Mouse (Mus musculus) left cerebral cortex, adult 8-10 months (tissue): ENCODE measurements at regions not wholly inside any gene's neighbourhood (a gene's known extent, or its start where the extent isn't known, plus 50 kb on each side); places are given as distances from the start of the nearest gene placed in this dataset.

ENCODE experiments used
- DNase-seq, 2 experiments: peaks; one replicate each; pipeline ENCODE4 v3.0.0; 2022; ENCODE audit warnings: low spot score in 2 of 2

DNA sequence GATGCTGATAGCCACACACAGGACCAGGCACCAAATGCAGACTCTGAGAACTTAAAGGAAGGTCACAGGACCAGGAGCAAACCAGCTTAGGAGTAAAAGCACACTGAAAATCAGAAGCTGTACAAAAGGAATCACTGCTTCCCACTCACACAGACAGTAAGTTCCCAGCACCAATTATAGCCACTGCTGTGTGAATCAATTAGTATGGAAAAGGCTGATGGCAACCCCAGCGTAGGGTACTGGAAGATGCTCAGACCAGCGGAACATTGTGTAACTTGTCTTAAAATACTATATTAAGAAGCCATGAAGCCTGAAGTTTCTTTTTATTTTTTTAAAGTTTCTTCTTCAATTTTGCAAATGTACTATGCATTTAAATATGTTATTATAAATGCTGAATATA is 115.8 kb downstream of the Lnpk start:
- no peak for DNase-seq

DNA sequence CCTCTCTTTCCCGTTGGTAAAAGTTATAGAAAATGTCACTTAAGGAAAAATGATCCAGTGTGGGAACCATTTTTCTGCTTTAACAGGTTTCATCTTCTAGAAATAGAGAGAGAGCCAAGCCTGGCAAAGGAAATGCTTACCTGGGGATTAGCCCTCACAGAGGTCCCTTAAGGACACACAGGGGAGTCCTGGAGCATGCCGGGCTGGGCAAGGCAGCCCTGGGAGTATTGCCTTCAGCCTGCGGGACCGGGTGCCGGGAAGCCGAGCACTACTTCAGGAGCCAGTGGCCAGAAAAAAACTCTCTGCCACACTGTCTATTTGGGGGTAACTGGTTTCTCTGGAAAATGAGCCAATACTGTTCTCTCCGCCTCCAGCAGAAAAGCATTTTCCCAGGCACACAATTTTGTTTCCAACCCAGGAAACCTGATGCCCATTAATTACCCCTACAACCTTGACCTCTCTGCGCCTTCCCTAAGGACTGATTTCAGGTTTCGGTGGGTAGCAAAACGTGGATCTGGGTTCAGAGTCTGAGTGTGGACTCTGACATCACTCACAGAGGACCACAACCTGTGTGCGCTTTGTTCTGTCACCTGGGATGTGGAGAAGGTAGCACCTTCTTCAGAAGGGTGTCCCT is 117.9 kb downstream of the Lnpk start:
- DNase-seq: no peak

DNA sequence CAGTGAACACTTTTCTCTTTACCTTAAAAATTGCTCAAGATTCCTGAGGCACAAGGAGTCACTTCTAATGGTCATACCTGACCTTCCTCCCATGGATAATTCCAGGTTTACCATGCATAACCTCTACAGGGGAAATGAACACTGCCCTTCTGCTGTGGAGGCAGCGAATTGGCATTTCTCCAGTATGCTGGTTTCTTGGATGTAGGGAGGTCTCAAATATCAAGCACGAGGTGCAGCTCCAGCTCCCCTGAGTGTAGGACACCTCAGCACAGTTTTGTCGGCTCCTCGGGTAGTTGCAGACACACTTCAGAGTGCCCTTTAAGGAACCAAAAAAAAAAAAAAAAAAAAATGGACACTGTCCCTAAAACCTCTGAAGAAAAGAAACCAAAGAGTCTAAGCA is 124.8 kb downstream of the Lnpk start:
- DNase-seq: no peak

DNA sequence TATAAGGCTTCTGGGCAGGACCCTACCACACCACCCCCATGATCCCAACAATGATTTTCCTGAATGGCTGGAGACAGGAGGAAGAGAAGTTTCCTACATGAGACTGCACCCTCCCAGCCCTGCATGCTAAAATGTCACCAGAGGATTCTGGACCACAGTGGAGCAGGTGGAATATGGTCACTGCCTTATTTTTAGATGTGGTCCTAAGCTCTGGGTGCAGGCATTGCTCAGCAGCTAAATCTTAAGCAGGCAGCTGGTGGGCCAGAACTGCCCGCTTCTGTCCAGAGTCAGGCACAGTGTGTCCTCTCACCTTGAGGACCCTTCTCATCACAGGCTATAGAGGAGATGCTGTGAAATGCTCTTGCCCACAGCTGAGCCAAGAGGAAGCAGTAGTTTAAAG is 126.6 kb downstream of the Lnpk start:
- DNase-seq: no peak

DNA sequence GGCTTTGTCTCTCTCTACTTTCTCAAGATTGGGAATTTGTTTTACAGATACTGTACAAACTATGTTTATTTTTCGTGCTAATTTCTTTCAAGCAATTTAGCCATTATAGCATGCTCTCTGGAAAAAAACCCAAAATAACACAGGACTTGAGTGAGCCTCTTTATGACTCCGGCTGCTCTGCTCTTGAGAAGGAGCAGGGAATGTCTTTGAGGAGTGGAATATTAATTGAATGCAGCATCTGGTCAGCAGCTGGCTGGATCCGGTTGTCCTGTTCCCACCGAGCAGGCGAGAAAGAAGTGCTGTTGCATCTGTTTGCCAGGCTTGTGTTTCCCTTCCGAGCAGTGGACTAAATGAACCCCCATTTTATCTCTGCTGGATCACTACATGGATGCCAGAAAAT is 127.7 kb downstream of the Lnpk start:
- no peak for DNase-seq

DNA sequence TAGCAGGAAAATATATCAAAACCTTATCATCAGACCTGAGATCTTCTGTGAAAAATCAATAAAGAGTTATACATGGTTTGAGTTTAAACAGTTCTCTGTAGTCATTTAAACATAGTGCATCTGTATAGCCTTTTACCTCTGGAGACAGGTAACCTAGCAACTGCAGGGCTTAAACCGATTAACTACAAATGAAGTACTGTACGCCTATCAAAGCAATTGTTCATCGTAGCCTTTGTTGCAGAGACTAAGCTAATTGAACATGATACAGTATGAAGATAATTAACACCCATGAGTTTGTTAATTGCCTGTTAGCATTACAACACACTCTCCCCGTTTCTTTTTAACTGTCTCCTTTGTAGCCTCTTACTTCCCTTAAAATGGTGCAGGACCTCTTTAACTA is 128.2 kb downstream of the Lnpk start:
- no peak for DNase-seq

DNA sequence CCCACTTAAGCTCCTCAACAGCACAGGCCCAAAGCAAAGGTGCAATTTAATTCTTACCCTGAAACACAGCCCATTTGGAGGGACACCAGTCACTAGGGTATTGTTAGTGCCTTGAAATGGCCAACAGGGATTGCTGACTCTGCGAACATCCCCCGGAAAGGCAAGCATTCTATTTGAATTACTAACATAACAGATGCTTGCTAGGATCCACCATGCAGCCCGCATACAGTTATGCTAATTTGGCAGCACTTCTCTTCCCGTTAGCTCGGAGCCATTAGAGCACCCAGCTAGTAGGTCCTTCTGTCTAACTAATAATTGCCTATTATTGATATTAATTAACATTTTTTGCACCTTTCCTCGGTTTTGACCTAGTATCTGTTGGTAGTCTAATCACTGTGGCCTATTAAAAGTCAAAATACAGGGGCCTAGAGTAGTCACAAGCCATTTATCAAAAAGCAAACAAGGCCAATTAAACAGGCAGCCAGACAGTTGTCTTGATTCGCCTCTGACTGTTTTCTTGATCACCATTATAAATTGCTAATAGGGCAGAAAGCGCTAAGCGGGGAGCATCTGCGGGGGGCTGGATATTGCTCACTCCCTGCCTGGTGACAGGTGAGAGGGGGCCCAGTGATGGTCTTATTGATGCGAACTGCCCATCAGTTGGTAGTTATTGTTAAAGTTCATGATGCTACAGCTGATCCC is 129.0 kb downstream of the Lnpk start:
- no peak for DNase-seq

DNA sequence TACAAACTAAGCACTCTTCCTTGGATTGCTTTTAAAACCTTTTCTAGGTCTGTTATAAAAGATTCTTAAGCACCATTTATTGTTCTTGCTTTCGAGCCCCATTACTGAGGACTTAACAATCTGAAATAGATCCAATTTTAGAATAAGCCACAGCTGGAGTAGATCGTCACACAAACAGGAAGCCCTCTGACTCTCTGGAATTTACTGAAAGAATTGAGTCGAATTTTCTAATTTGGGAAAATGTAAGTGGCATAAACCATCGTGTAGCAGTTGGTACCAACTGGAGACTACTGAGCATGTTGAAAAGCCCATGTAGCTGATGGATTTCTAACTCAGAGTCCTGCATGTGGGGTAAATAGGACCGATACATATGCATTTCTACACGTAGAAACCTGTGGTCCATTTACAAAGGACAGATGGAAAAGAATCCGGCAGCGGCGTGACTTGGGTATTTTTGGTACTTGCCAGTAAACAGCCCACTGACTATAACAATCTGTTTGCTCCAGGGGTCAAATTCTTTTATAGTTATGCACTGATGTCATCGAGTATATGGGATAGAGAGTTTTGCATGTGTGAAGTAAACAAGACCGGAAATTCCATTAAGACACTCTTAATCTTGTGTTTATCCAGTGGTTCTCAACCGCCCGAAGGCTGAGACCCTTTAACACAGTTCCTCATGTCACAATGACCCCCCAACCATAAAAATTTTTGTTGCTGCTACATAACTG is 143.9 kb downstream of the Lnpk start:
- no peak for DNase-seq

DNA sequence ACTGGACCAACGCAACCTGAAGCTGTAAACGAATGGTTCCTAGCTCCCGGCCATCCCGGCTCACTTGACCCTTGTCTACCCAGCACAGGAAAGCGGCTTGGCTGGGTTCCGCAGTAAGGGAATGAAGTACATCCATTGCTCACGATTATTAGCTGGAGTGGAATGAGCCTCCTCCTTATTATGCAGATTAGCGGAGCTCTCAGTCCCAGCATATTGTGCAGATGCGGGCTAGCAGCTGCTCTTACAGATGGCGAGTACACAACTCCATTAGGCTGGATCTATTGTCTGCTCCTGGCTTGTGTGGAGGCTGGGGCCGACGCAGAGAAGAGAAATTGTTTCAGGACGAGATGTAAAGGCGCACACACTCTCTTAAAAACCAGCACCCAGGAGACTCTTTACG is 152.5 kb downstream of the Lnpk start:
- DNase-seq: peak in 1 of 2 experiments; percentile 20

DNA sequence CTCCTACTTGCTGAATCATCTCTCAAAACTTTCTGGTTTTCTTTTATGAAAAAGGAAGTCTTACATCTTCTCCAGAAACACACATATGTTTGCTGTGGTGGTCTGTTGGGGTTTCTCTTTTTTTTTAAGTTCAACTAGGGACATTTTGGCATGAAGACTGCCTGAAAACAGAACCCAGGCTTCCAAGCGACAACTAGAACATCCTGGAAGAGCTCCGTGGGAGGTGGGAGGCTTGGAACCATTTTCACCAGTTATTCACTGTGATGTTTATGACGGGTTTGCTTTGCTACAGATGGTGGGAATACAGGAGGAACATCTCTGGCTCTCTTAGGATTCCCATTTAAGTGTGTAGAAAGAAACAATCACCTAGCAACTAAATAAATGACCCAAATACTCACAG is 154.5 kb downstream of the Lnpk start:
- peak in 1 of 2 experiments; percentile 75 for DNase-seq

DNA sequence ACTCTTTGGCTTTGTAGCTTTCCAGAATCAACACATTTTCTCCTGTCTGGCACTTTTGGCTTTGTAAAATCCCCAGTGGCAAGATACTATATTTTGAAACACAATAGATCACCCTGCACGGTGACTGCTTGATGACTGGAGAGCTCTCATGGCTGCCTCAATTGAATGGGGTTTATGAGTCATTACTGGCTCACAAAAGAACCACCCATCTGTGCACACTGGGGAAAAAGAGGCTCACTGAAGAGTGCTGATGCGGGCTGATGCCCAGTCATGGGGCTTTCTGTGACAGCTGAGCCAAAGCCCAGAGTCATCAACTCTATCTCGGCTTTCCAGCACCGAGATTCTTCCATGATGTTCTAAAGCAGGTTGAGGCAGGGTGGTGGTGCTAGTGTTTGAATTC is 163.1 kb downstream of the Lnpk start:
- DNase-seq: no peak

DNA sequence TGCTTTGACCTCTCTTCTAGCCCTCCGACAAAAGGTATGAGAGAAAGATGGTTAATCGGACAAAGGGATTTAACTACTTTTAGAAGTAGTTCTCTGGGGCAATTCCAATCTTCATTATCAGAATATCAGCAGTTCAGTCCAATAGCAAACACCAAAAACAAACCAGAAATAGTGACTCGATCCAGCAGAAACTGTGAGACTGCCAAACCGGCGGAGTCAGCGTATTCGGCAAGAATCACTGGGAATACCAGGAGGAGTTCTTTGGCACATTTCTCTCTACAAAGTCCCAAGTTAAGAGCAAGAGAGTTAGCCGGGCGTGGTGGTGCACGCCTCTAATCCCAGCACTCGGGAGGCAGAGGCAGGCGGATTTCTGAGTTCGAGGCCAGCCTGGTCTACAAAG is 164.5 kb downstream of the Lnpk start:
- no peak for DNase-seq

DNA sequence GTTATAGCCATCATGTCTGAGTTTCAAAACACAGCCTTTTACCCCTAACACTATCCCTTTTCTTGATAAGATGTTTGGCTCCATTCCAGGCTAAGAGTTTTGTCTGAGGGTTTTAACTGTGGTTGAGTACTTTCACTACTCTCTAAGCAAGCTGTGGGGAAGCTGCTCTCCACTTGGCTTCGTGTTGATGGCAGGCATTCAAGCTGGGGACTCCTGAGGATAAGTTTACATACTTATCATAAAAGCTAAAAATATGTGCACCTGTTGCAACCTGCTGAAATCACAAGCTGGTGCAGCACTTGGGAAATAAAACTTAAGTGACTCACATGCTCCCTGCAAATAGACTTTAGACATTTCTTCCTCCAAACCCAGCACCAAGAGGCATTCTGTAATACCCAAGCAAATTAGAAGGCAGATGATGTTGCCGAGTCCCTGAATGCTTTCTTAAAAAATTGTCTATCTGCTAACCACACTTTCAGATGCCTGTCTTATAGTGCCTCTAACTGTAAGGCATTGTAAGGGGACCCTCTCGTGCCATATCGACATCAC is 169.3 kb downstream of the Lnpk start:
- DNase-seq: peak in 1 of 2 experiments; percentile 39

DNA sequence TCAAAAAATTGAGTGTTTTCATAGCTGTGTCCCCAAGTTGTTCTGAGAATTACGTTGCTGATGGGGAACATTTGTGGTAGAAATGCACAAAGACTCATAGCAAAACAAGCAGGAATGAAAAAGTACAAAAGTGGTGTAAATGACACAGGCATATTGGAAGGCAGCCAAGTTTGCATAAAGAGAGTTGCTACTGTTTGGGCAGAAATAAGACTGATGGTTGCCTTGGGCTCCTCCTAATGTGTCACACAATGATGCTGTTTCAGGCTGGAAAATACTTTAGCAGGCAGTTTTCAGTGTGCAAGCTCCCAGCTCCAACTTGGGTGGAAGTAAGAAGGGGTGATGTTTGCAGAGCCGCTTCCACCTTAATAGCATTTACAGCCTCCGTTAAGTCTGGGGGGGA is 174.7 kb downstream of the Lnpk start:
- no peak for DNase-seq

DNA sequence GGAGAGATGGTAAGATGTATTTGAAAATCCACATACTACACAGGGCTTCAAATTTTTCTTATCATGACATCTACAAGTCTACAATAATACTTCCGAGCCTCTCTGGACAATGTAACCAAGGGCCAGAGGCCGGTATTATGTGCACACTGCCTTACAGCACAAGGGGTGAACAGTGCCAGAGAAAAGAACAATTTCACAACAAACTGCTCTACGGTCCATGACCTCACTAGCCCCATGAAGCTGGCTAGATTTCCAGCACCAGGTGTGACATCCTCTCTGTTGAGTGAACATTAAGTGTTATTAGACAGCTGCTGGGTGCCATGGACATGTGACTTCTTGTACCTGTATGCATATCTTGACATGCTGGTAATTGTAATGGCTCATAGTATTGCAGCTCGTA is 188.2 kb downstream of the Lnpk start:
- DNase-seq: no peak

DNA sequence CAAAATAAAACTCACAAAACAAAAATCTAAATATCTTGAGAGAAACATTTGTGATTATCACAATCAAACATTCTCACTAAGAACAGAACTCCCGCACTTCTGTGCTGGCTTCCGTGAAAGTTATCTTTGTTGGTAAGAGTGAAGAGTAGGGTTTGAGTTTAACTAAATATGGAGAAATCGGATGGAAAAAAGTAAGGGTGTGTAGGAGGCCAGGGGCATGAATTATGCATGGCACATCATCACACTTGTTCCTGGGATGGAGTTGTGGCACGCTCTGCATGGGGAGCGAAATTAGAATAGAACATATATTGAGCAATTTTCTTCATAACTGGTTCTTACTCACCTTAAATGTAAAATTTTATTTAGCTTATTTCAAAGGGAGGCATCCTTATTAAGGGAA is 191.2 kb downstream of the Lnpk start:
- DNase-seq: peak in 1 of 2 experiments; percentile 20

DNA sequence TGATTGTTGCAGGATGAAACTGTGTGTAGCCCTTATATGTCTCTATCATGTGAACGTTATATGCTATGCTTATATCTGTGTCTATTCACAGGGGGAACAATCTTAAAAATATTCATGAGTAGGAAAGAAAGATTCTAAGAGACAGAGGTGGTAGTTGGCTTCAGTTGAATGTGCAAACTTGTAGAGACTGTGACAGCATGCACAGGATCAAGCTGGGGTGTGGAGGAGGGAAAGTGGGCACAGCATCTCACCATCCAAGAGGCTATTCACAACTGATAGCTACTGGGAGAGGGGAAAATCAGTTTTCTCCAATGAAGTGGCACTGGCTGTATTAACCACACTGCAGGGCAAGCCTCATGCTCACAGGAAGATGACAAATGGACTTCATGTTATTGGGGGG is 194.3 kb downstream of the Lnpk start:
- DNase-seq: peak in 1 of 2 experiments; percentile 21

DNA sequence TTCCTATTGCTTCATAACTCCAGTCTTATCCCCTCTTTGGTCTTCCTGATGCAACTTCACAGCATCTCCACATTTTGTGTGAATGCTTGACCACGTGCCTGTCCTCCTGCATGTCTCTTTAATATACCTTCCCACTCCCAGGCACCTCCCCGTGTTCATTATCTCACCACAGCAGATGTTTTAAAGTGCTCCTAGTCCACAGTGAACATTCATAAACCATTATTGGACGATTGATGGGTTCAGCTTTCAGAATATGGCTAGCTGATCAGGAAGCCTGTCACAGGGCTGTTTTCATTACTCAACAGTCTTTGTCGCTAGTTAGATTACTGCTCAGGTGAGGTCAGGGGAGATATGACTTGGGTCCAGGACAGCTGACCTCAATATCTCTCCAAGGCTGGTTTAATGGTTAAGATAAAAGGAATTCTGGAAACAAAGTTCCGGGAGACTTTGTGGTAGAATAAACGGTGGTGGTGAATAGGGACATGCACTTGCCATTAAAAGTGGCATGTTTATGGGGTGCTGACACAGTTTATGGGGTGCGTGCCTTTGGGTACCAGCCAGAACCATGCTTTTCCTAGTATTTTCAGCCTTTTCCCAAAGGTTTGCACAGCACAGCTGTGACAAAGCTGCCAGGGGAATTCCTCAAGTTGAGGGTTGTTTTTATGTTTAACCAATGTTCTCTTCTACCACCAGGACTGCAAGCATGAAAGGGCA is 198.5 kb downstream of the Lnpk start:
- no peak for DNase-seq

DNA sequence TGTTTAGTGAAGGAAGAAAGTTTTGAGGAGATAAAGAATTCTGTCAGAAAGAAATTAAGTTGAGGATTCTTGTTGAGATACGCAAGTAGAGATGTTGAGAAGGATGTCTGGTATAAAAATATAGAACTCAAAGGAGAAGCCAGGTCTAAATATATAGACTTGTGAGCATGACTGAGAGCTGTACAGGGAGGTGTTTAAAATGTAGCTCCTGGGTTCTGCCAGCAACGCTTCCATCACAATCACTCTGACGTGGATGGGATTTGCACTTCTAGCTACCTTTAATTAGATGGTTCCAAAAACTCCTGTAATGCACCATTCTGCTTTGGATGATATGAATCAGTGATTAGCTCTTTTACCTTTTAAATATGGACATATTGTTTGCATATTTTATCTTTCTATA is 200.5 kb downstream of the Lnpk start:
- no peak for DNase-seq

DNA sequence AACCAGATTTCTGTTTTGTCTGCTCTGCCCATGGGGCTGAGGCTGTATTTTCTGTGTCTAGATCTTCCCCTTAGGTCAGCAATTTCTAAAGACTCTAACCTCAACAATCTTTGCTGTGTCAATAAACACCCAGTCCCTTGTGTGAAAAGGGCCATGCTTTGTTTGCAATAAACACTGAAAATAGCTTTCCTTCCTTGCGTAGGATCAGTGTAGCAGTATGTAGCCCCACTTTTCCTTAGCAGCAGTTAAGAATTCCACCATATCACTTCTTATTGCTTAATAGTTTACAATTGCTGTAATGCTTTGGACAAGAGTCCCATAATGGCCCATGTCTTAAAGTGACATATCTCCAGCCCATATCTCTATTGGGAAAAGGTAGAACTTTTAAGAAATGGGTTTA is 205.3 kb downstream of the Lnpk start:
- DNase-seq: no peak

DNA sequence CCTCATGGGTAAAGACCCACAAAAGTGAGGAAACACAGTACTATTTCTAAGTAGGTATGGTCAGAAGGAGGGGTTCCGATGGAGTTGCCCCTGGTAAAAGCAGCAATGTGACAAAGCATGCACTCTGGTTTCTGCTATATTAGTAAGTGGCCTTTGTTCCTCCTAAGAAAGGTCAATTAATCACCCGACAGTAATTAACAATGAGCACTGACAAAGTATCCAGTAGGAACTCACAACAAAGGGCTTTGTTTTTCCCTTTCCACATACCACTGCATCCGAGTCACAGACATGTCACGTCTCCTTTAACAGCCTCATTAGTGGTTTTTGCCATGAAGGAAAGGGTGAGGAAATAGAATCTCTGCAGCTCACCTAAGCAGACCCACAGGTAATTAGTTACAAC is 206.2 kb downstream of the Lnpk start:
- DNase-seq: no peak

DNA sequence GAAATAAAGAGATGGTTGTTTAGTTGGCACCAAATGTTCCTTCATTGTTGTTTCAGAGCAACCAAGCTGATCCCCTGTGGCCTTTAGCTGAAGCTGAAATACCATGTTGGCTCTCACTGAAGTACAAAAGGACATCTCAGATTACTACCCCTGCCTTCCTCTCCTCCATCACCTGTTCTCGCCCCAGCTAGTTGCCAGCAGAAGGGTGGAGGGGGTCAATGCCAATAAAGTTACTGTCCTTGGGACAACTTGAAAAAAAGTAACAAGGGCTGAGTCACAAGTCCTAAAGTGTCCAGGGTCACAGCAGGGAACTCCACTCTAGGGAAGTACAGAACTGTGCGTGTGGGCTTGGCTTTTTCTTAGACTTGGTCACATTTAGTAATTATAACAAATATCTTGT is 216.0 kb downstream of the Lnpk start:
- DNase-seq: no peak
